Mouse (Mus musculus) embryonic facial prominence, embryonic 13.5 days (tissue): ENCODE measurements around the gene Bend3. TPM values are rescaled to one million over a fixed set of nuclear protein-coding genes. Genes with fewer than 3 reads are reported as not detected.
A peak's percentile ranks its signal among the peaks of the same experiment; 100 is the strongest.

Experiments
- ATAC-seq: fragments of 200-750 bp; cut with Nextera tagmentation; 2 replicates; pipeline ENCODE4 v1.8.0; 2017; ENCODE audit warnings: low read depth; ENCODE audit not compliant: insufficient number of reproducible peaks, insufficient read depth, low FRiP score, low TSS enrichment
- H3K27ac ChIP-seq: fragments of 300-500 bp; sonication (generic); 2 replicates; pipeline ENCODE4 v1.5.1; 2015; ENCODE audit warnings: moderate library complexity, mild to moderate bottlenecking, inconsistent platforms
- H3K27me3 ChIP-seq: fragments of 300-500 bp; sonication (generic); 2 replicates; pipeline ENCODE4 v1.6.1; 2015; ENCODE audit warnings: mild to moderate bottlenecking, inconsistent platforms
- H3K36me3 ChIP-seq: fragments of 300-500 bp; sonication (generic); 2 replicates; pipeline ENCODE4 v1.6.1; 2015; ENCODE audit warnings: mild to moderate bottlenecking, inconsistent platforms
- H3K4me1 ChIP-seq: fragments of 300-500 bp; sonication (generic); 2 replicates; pipeline ENCODE4 v1.6.1; 2015; ENCODE audit warnings: inconsistent platforms
- H3K4me2 ChIP-seq: fragments of 300-500 bp; sonication (generic); 2 replicates; pipeline ENCODE4 v1.6.1; 2015; ENCODE audit warnings: moderate library complexity, mild to moderate bottlenecking, inconsistent platforms
- H3K4me3 ChIP-seq: fragments of 300-500 bp; sonication (generic); 2 replicates; pipeline ENCODE4 v1.5.1; 2015; ENCODE audit warnings: mild to moderate bottlenecking, inconsistent platforms
- H3K9ac ChIP-seq: fragments of 300-500 bp; sonication (generic); 2 replicates; pipeline ENCODE4 v1.6.1; 2015; ENCODE audit warnings: mild to moderate bottlenecking, inconsistent platforms
- H3K9me3 ChIP-seq: fragments of 300-500 bp; sonication (generic); 2 replicates; pipeline ENCODE4 v1.6.1; 2016; ENCODE audit warnings: inconsistent platforms
- WGBS: fragments of 180-500 bp; shearing (Covaris S2); methylation state at CpG from one replicate; pipeline ENCODE4 v1.1.7; 2015; ENCODE audit warnings: mixed read lengths; 5-methylcytosine and 5-hydroxymethylcytosine counted together
- polyA plus RNA-seq: library from polyadenylated mRNA; unstranded; fragments of >200 nt; fragmentation: Nextera tagmentation; extraction: Ambion mirVana; gene quantifications from 2 replicates; pipeline ENCODE4 v1.2.1, GENCODE M21; 2015

The Bend3 gene
- polyA plus RNA-seq, 1 experiment from 2014 or later: 4.5 TPM

- whole genome bisulfite sequencing: 91% methylated on average over 3 of the region's 3 CpGs
- Histone ChIP-seq H3K4me2 (no peak overlapping the region), H3K27ac (no peak overlapping the region), H3K4me3 (no peak overlapping the region), H3K27me3 (no peaks in the 10 kb centered on the region), H3K9ac (no peak overlapping the region), H3K9me3 (peaks cover 7% of the 10 kb centered on the region; the same call in 1 of the 2 replicates), H3K36me3 (no peaks in the 10 kb centered on the region), H3K4me1 (peaks cover 15% of the 10 kb centered on the region)
- no peak for ATAC-seq
These were observed 24.0 kb upstream of the Bend3 start for GRCm38 (mm10) chr10:43454671-43455070.

- Histone ChIP-seq H3K9ac (no peak overlapping the region), H3K27ac (no peak overlapping the region), H3K4me2 (no peak overlapping the region), H3K4me1 (no peaks in the 10 kb centered on the region), H3K27me3 (no peaks in the 10 kb centered on the region), H3K4me3 (no peak overlapping the region), H3K9me3 (no peaks in the 10 kb centered on the region), H3K36me3 (no peaks in the 10 kb centered on the region)
- no peak for ATAC-seq
- 82% methylated on average over 5 of the region's 5 CpGs for WGBS
These were observed 15.8 kb upstream of the Bend3 start for GRCm38 (mm10) chr10:43462821-43463220.

- H3K4me1 ChIP-seq: no peaks in the 10 kb centered on the region
- ATAC-seq: no peak
- WGBS: 54% methylated on average over 3 of the region's 3 CpGs
- H3K27me3 ChIP-seq: no peaks in the 10 kb centered on the region
- no peak overlapping the region for H3K27ac ChIP-seq
- no peaks in the 10 kb centered on the region for H3K36me3 ChIP-seq
- no peaks in the 10 kb centered on the region for H3K9me3 ChIP-seq
- no peak overlapping the region for H3K9ac ChIP-seq
- H3K4me2 ChIP-seq: no peak overlapping the region
- H3K4me3 ChIP-seq: no peak overlapping the region
These were observed 15.4 kb upstream of the Bend3 start for GRCm38 (mm10) chr10:43463227-43463626.

DNA sequence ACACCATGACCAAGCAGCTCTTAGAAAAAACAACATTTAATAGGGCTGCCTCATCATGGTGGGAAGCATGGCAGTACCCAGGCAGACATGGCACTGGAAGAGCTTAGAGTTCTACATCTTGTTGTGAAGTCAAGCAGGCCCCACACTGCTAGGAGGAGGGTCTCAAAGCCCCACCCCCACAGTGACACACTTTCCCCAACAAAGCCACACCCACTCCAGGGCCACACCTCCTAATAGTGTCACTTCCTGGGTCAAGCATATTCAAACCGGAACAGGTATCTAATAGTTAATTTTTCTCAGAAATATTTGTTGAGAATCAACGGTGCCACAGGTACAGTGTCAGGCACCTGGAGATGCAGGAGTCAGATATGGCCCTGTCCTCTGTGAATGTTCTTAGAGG, 12.4 kb upstream of the Bend3 start:
- no peak for ATAC-seq
- Histone ChIP-seq H3K9me3 (no peaks in the 10 kb centered on the region), H3K4me2 (no peak overlapping the region), H3K4me1 (no peaks in the 10 kb centered on the region), H3K27ac (no peak overlapping the region), H3K27me3 (no peaks in the 10 kb centered on the region), H3K36me3 (no peaks in the 10 kb centered on the region), H3K9ac (no peak overlapping the region), H3K4me3 (no peak overlapping the region)
- WGBS: 93% methylated on average over 2 of the region's 2 CpGs

DNA sequence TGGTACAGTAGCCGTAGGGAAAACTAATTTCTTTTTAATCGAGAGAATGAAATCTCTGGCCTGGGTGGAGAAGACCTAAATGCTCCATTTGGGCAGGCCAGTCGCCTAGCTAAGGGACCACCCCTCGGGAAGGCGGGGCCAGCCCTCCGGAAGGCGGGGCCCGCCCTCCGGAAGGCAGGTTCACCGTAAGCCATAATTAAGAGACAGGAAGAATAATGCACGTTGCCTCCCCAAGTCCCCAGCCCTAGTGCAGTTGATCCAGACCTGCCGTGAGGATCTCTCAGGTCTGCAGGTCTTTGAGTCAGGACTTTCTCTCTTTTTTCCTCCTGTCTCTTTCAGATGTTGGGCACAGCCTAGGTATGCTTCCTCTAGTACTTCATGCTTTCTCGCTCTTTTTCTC, 11.0 kb upstream of the Bend3 start:
- H3K27me3 ChIP-seq: no peaks in the 10 kb centered on the region
- no peak overlapping the region for H3K9ac ChIP-seq
- ATAC-seq: no peak
- H3K4me2 ChIP-seq: peak overlapping the region; percentile 39
- H3K9me3 ChIP-seq: no peaks in the 10 kb centered on the region
- 28% methylated on average over 13 of the region's 13 CpGs for WGBS
- no peak overlapping the region for H3K4me3 ChIP-seq
- no peaks in the 10 kb centered on the region for H3K36me3 ChIP-seq
- no peaks in the 10 kb centered on the region for H3K4me1 ChIP-seq
- no peak overlapping the region for H3K27ac ChIP-seq

GRCm38 (mm10) chr10:43468293-43468692, 10.3 kb upstream of the Bend3 start:
- 96% methylated on average over 6 of the region's 6 CpGs for WGBS
- Histone ChIP-seq H3K4me2 (no peak overlapping the region), H3K4me1 (no peaks in the 10 kb centered on the region), H3K27me3 (no peaks in the 10 kb centered on the region), H3K9ac (no peak overlapping the region), H3K36me3 (no peaks in the 10 kb centered on the region), H3K27ac (no peak overlapping the region), H3K4me3 (no peak overlapping the region), H3K9me3 (no peaks in the 10 kb centered on the region)
- ATAC-seq: no peak

DNA sequence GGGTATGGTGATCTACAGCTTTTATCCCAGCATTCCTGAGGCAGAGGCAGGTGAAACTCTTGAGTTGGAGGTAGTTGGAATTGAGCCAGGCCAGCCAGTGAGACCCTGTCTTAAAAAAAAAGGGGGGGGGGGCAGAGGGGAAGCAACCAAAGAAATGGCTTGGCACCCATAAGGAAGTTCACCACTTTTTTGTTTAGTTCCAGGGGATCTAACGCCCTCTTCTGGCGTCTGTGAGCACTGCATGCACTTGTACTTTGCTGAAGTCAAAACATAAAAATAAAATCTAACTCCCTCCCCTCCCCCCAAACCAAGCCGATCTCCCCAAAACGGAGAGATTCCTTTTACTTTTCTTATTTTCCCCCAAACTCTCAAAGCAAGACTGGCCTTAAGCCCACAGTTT, 3.3 kb upstream of the Bend3 start:
- Histone ChIP-seq H3K4me3 (no peak overlapping the region), H3K9me3 (no peaks in the 10 kb centered on the region), H3K36me3 (no peaks in the 10 kb centered on the region), H3K27me3 (no peaks in the 10 kb centered on the region), H3K27ac (no peak overlapping the region), H3K4me1 (peaks cover 9% of the 10 kb centered on the region), H3K9ac (no peak overlapping the region), H3K4me2 (no peak overlapping the region)
- 56% methylated on average over 4 of the region's 4 CpGs for WGBS
- no peak for ATAC-seq

- H3K27me3 ChIP-seq: no peaks in the 10 kb centered on the region
- H3K9me3 ChIP-seq: no peaks in the 10 kb centered on the region
- H3K27ac ChIP-seq: peak overlapping the region; percentile 99; the same call in 1 of the 2 replicates
- peak overlapping the region; percentile 81 for H3K4me2 ChIP-seq
- H3K36me3 ChIP-seq: no peaks in the 10 kb centered on the region
- H3K9ac ChIP-seq: peak overlapping the region; percentile 97
- H3K4me3 ChIP-seq: peak overlapping the region; percentile 77
- ATAC-seq: no peak
- H3K4me1 ChIP-seq: peaks cover 30% of the 10 kb centered on the region
- 6% methylated on average over 9 of the region's 9 CpGs for WGBS
These were observed 1.2 kb upstream of the Bend3 start for GRCm38 (mm10) chr10:43477459-43477858.

DNA sequence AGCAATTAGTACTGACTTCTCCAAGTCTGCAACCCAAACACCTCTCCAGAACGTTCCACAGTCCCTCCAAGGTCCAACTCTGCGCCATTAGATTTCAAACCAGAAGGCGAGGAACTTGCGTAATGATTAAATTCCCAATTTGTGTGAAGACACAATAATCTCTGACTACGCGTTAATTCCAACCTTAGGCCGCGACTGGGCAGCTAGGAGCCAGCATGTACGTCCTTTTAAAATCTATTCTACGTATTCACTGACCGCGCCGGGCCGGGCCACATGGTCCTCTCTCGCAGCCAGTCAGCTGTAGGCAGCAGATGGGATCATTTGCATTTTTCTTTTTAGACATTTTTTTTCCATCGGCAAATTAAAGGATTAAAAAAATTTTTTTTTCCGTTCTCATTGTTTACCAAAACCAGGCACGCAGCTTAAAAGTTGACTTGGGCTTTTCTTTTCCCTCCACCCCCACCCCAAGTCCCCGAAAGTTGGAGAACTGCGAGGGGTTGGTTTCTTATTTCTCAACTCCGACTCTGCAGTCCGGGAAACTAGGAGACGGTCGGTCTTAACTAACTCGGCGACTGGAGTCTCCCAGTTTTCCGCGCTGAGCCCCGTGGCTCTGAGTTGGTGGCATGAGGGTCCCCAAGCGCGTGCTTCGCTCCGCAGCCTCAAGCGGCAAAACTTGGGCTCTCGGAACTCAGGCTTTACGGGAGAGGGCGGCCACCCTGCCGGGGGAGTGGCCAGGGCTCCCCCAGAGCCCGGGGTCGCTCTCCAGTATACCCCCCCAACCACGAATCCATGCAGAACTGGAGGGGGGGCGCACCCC, 558 bp upstream of the Bend3 start:
- Histone ChIP-seq H3K27ac (peak overlapping the region; percentile 99), H3K4me3 (peak overlapping the region; percentile 77), H3K9me3 (no peaks in the 10 kb centered on the region), H3K4me1 (peaks cover 35% of the 10 kb centered on the region), H3K4me2 (peak overlapping the region; percentile 81), H3K36me3 (no peaks in the 10 kb centered on the region), H3K27me3 (no peaks in the 10 kb centered on the region), H3K9ac (peak overlapping the region; percentile 97)
- under 1% methylated on average over 41 of the region's 42 CpGs for WGBS
- ATAC-seq: peak; percentile 26; the same call in 1 of the 2 replicates

DNA sequence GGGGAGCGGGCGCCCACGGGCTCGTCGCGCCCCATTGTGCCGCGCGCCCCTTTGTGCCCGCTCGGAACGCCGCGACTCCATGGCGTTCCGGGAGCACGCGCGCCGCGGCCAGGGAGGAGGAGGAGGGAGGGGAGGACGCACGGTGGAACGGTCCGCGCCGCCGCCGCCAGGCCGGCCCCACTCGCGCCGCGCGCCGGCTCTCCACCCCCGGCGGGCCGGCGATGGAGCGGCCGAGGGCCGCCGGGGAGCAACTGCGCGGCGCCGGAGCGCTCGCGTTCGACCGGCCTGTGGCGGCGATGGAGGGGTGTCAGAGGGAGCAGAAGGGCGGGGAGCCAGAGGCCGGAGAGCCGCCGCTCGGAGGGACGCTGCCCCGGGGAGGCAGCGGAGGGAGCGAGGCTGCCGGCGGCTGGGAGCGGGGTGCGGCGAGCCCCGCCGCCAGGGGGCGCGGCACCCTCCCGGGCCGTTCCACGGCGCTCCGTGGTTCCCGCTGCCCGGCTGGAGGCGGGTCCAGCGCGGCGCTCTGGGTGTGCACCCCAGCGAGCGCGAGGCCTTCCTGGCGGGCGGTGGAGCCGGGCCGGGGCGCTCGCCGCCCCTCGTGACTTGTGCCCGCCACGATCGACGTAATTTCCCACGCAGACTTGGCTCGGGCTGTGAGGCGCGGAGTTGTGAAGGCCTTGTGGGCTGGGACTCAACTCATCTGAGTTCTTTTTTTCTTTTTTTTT, 966 bp downstream of the Bend3 start:
- H3K9ac ChIP-seq: peak overlapping the region; percentile 97
- H3K9me3 ChIP-seq: no peaks in the 10 kb centered on the region
- no peaks in the 10 kb centered on the region for H3K36me3 ChIP-seq
- peak overlapping the region; percentile 99 for H3K27ac ChIP-seq
- peaks cover 42% of the 10 kb centered on the region for H3K4me1 ChIP-seq
- peak; percentile 79 for ATAC-seq
- H3K27me3 ChIP-seq: no peaks in the 10 kb centered on the region
- WGBS: under 1% methylated on average over 97 of the region's 103 CpGs
- peak overlapping the region; percentile 77 for H3K4me3 ChIP-seq
- H3K4me2 ChIP-seq: peak overlapping the region; percentile 81

DNA sequence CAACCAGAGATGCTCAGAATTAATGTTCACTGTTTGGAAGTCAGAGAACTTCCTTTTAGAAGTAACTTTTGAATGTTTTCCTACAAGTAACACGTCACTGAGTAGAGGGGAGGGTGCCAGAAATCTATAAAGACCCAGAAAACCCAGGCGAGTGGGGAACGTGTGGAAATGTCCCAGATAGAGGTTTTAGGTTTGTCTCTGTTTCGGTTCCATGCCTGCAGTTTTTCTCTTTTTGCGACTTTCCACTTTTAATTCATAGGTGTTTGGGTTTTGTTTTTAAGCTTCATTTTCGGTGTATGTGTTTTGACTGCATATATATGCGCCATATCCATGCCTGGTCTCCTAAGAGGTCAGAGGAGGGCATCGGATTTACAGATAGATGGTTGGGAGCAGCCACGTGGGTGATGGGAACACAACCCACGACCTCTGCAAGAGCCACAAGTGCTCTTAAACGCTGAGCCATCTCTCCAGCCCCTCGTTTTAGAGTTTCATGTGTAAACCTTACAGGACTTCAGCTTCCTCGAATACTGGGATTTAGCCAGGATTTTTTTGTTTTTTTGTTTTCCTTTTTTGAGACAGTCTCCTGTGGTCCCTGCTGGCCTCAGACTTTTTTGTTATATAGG, 1.7 kb downstream of the Bend3 start:
- no peaks in the 10 kb centered on the region for H3K36me3 ChIP-seq
- H3K27me3 ChIP-seq: no peaks in the 10 kb centered on the region
- WGBS: 5% methylated on average over 13 of the region's 13 CpGs
- H3K9me3 ChIP-seq: no peaks in the 10 kb centered on the region
- no peak for ATAC-seq
- H3K9ac ChIP-seq: peak overlapping the region; percentile 97
- H3K27ac ChIP-seq: peak overlapping the region; percentile 99
- peak overlapping the region; percentile 77 for H3K4me3 ChIP-seq
- peaks cover 42% of the 10 kb centered on the region for H3K4me1 ChIP-seq
- peak overlapping the region; percentile 81 for H3K4me2 ChIP-seq
